Mouse (Mus musculus): Measurements from ENCODE around the gene Acss1.

- TF ChIP-seq CTCF (IDR thresholded peaks at IDR 0.05; ENCODE audit: insufficient read depth, low read depth, low read length) (no peak), POLR2A (IDR thresholded peaks at IDR 0.05; ENCODE audit: insufficient read depth, low read depth, low read length) (no peak)
These were observed 21.7 kb downstream of the Acss1 start for GRCm38 (mm10) chr2:150646411-150647121.

Data from olfactory bulb, adult 2 months (tissue).